Mouse (Mus musculus): Measurements from ENCODE around the gene Acer2. TPM values are rescaled to one million over a fixed set of nuclear protein-coding genes. Genes with fewer than 3 reads are reported as not detected.

Acer2 gene
- polyA plus RNA-seq, 1 experiment = 1.8 TPM

GRCm38 (mm10) chr4:86943296-86943695 lies 69.1 kb downstream of the Acer2 start:
- TF ChIP-seq POLR2A (IDR thresholded peaks at IDR 0.05; ENCODE audit: borderline replicate concordance, control insufficient read depth, low read depth, low read length) (no peak), CTCF (IDR thresholded peaks at IDR 0.05; ENCODE audit: control insufficient read depth, insufficient read depth, low read length) (no peak)
- Histone ChIP-seq H3K27ac (ENCODE audit: control insufficient read depth, insufficient read depth, low read depth, low read length, poor library complexity) (no peak overlapping the region), H3K4me3 (replicated peaks; ENCODE audit: control insufficient read depth, low read depth, low read length) (no peak overlapping the region), H3K4me1 (ENCODE audit: control insufficient read depth, insufficient read depth, low read length) (no peaks in the 10 kb centered on the region)
- WGBS = 68% methylated on average over 6 of the region's 6 CpGs

GRCm38 (mm10) chr4:86948794-86949193 lies 74.6 kb downstream of the Acer2 start:
- WGBS = 57% methylated on average over 1 of the region's 1 CpGs
- TF ChIP-seq POLR2A (IDR thresholded peaks at IDR 0.05; ENCODE audit: borderline replicate concordance, control insufficient read depth, low read depth, low read length) (no peak), CTCF (IDR thresholded peaks at IDR 0.05; ENCODE audit: control insufficient read depth, insufficient read depth, low read length) (no peak)
- H3K27ac ChIP-seq (ENCODE audit: control insufficient read depth, insufficient read depth, low read depth, low read length, poor library complexity) = no peak overlapping the region

GRCm38 (mm10) chr4:86953519-86953918 lies 79.3 kb downstream of the Acer2 start:
- 70% methylated on average over 5 of the region's 5 CpGs for WGBS
- no peak for TF ChIP-seq POLR2A (IDR thresholded peaks at IDR 0.05; ENCODE audit: borderline replicate concordance, control insufficient read depth, low read depth, low read length)
- 0 out of 2 replicates have a peak, but pooled peaks have one; percentile 10 for TF ChIP-seq CTCF (IDR thresholded peaks at IDR 0.05; ENCODE audit: control insufficient read depth, insufficient read depth, low read length)
- no peaks in the 10 kb centered on the region for H3K4me1 ChIP-seq (ENCODE audit: control insufficient read depth, insufficient read depth, low read length)
- H3K27ac ChIP-seq (ENCODE audit: control insufficient read depth, insufficient read depth, low read depth, low read length, poor library complexity) = no peak overlapping the region
- H3K4me3 ChIP-seq (replicated peaks; ENCODE audit: control insufficient read depth, low read depth, low read length) = no peak overlapping the region

More at GRCm38 (mm10) chr4:86948794-86949193, 74.6 kb downstream of the Acer2 start:
- H3K4me1 ChIP-seq (ENCODE audit: control insufficient read depth, insufficient read depth, low read length) = no peaks in the 10 kb centered on the region
- H3K4me3 ChIP-seq (replicated peaks; ENCODE audit: control insufficient read depth, low read depth, low read length) = no peak overlapping the region

GRCm38 (mm10) chr4:86955448-86955847 lies 81.3 kb downstream of the Acer2 start:
- TF ChIP-seq POLR2A (IDR thresholded peaks at IDR 0.05; ENCODE audit: borderline replicate concordance, control insufficient read depth, low read depth, low read length) (no peak), CTCF (IDR thresholded peaks at IDR 0.05; ENCODE audit: control insufficient read depth, insufficient read depth, low read length) (no peak)
- 67% methylated on average over 4 of the region's 4 CpGs for WGBS
- H3K4me3 ChIP-seq (replicated peaks; ENCODE audit: control insufficient read depth, low read depth, low read length) = no peak overlapping the region
- H3K4me1 ChIP-seq (ENCODE audit: control insufficient read depth, insufficient read depth, low read length) = no peaks in the 10 kb centered on the region
- H3K27ac ChIP-seq (ENCODE audit: control insufficient read depth, insufficient read depth, low read depth, low read length, poor library complexity) = no peak overlapping the region

- H3K4me1 ChIP-seq (ENCODE audit: control insufficient read depth, insufficient read depth, low read length) = no peaks in the 10 kb centered on the region
- H3K27ac ChIP-seq (ENCODE audit: control insufficient read depth, insufficient read depth, low read depth, low read length, poor library complexity) = no peak overlapping the region
- WGBS = 49% methylated on average over 14 of the region's 14 CpGs
- TF ChIP-seq CTCF (IDR thresholded peaks at IDR 0.05; ENCODE audit: control insufficient read depth, insufficient read depth, low read length) (peak; percentile 42), POLR2A (IDR thresholded peaks at IDR 0.05; ENCODE audit: borderline replicate concordance, control insufficient read depth, low read depth, low read length) (no peak)
- H3K4me3 ChIP-seq (replicated peaks; ENCODE audit: control insufficient read depth, low read depth, low read length) = no peak overlapping the region
Observed at GRCm38 (mm10) chr4:86957576-86958411, 83.6 kb downstream of the Acer2 start.

- WGBS = 73% methylated on average over 5 of the region's 5 CpGs
- no peak for TF ChIP-seq POLR2A (IDR thresholded peaks at IDR 0.05; ENCODE audit: borderline replicate concordance, control insufficient read depth, low read depth, low read length)
- no peak for TF ChIP-seq CTCF (IDR thresholded peaks at IDR 0.05; ENCODE audit: control insufficient read depth, insufficient read depth, low read length)
- Histone ChIP-seq H3K27ac (ENCODE audit: control insufficient read depth, insufficient read depth, low read depth, low read length, poor library complexity) (no peak overlapping the region), H3K4me3 (replicated peaks; ENCODE audit: control insufficient read depth, low read depth, low read length) (no peak overlapping the region), H3K4me1 (ENCODE audit: control insufficient read depth, insufficient read depth, low read length) (no peaks in the 10 kb centered on the region)
Observed at GRCm38 (mm10) chr4:86977272-86977671, 103.1 kb downstream of the Acer2 start.

Other genes with a start within 250 kb of the Acer2 start
- gene Plin2, start 204.3 kb upstream of the Acer2 start, polyA plus RNA-seq (2011; ENCODE audit: insufficient read depth, insufficient read length, low replicate concordance, missing spikeins) = 28.8 and 49.0 TPM in 2 replicates
- 2.4 and 2.6 TPM in 2 replicates for gene Dennd4c, start 125.8 kb upstream of the Acer2 start, polyA plus RNA-seq (2011; ENCODE audit: insufficient read depth, insufficient read length, low replicate concordance, missing spikeins)
- gene Rps6, start 17.0 kb upstream of the Acer2 start, polyA plus RNA-seq (2011; ENCODE audit: insufficient read depth, insufficient read length, low replicate concordance, missing spikeins) = 1,450 and 2,010 TPM in 2 replicates

Measured in bone marrow, adult 2 months (tissue).